Mouse (Mus musculus) megakaryocyte, embryonic 14.5 days (primary cell): Measurements from ENCODE around the gene Zfp316.

Experiments
- FLI1 ChIP-seq: IDR thresholded peaks from 2 replicates; pipeline ENCODE4 v1.6.1; 2012; ENCODE audit warnings: low read length, inconsistent platforms, mixed read lengths
- GATA1 ChIP-seq: IDR thresholded peaks from 3 replicates; pipeline ENCODE4 v1.6.1; 2012; ENCODE audit warnings: mixed read lengths, low read length, inconsistent platforms, borderline replicate concordance

- TF ChIP-seq GATA1 = no peak
- TF ChIP-seq FLI1 = no peak
Measured at GRCm38 (mm10) chr5:143205015-143205414, 64.8 kb downstream of the Zfp316 start.
